Mouse (Mus musculus): Measurements from ENCODE around the gene Kif26b.

DNA sequence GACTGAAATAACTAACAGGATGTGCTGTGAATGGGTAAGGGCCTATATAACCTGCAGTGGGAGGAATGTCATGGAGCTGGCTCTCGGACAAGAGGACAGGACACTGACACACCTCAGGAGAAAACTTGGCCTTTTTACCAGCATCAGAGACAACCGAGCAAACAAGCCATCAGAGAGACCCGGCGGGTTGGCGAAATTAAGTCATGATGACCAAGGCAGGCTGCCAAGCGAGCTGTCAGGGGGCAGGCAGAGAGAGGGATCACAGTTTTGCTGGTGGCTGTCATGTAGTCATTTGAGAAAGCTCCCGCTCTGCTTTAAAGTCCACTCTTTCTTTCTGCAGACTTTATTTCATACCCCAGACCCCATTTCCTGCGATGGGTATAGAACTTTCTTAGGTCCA lies 27.3 kb downstream of the Kif26b start:
- TF ChIP-seq POLR2A (IDR thresholded peaks at IDR 0.05; ENCODE audit: borderline replicate concordance, control insufficient read depth, low read depth, low read length) (no peak), CTCF (IDR thresholded peaks at IDR 0.05; ENCODE audit: control insufficient read depth, insufficient read depth, low read length) (no peak)
